Mouse (Mus musculus): ENCODE data around the gene Frmd4b. TPM values are rescaled to one million over a fixed set of nuclear protein-coding genes. Genes with fewer than 3 reads are reported as not detected.
"Not testable (repeated sequence)": the region's sequence is repeated elsewhere in the genome, so short reads cannot be mapped to it uniquely, and the experiment has no call there.

Frmd4b gene
- total RNA-seq, 2 experiments from 2014 or later: 13.7 to 20.4 TPM

DNA sequence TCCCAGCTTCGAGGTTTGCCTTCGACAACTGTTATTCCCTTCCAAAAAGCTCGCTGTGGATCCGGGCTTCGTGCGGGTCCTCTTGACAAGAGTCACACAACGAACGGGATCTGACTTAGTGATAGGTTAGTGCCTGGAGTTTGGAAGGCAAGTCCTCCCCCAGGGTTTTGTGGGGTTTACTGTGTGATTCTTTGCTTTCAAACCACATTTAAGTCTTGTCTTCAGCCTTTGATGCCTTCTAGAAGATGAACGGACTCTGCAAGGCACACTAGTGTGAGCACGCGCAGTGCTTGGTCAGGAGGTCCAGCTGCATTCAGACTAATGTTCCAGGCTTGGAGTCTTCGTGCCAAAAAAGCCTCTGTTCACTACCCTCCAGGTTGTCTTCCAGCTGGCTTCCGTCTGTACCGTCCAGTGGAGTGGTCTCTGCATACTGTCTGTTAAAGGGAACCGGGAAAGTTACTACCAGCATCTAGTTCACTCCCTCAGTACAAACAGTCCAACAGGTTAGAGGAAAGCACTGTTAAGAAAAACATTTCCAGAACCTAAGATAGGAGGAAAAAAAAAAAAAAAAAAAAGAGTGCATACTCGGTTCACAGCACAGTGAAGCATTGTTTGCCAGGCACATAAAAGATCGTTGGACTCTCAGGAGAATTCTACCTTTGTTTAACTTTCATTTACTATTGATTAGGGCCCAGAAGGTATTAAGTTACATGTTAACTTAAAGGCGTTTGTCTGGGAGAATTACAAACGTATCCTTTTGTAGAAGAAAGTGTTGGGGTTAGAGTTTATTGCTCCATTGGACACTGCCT, 329.1 kb downstream of the Frmd4b start:
- no peak for DNase-seq (ENCODE audit: low spot score in 2 of 2)
- intact Hi-C loops (cut with DNase I): no loop called here

DNA sequence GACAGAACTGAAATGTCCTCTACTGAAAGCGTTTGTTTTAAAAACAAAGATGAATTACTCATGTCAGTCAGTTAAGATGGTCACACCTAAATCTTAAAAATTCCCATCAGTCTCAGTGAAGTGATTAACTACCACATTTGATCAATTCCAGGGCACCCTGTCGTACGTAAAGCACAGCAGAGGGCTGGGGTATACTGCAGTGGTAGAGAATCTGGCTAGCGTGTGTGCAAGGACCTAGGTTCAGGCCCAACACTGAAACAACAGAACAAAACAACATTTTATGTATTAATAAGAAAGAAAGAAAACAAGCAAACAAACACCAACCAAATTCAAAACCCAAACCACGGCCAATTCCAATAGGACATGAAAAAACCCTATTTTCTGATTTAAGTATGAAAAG, 331.0 kb downstream of the Frmd4b start:
- intact Hi-C loops (cut with DNase I): no loop called here
- DNase-seq (ENCODE audit: low spot score in 2 of 2): no peak

DNA sequence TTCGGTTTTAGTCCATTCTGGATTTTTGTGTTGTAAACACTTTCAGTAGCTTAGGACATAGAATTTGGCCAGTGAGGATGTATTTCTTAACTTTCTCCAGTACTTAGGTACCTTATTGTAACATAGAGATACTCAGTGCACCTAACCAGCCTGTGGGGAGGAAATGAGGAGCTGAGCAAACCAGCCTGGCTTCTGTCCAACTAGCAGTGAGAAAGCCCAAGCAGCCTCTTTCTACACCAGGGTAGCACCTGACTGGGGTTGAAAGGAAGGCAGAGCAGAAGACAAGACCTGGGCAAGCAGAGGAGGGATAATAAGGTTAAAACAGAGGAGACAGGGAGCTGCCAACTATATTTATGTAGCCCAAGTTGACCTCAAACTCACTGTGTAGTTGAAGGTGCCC, 333.7 kb downstream of the Frmd4b start:
- intact Hi-C loops (cut with DNase I): no loop called here
- no peak for DNase-seq (ENCODE audit: low spot score in 2 of 2)

DNA sequence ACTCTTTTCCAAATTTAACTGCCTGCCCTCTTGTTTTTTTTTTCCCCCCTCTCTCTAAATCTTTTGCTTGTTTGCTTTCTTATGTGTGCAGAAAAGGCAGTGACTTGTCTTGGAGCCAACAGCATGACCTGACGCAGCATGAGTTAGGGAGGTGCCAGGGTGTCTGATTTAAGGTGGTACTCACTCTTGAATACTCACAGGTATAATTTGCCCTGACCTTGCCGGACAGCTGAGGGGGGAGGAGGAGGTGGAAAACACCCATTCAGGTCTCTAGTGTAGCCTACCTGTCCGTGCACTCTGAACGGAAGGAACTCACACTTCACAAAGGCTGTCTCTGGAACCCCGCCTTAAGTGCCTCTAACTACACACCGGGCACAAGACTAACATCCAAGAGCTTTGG, 338.5 kb downstream of the Frmd4b start:
- DNase-seq (ENCODE audit: low spot score in 2 of 2): no peak
- intact Hi-C loops (cut with DNase I): loop anchor here (1.0 to 5.0 kb wide), 4 partner anchors 118 to 463 kb away; no protein-coding TSS in a partner anchor

DNA sequence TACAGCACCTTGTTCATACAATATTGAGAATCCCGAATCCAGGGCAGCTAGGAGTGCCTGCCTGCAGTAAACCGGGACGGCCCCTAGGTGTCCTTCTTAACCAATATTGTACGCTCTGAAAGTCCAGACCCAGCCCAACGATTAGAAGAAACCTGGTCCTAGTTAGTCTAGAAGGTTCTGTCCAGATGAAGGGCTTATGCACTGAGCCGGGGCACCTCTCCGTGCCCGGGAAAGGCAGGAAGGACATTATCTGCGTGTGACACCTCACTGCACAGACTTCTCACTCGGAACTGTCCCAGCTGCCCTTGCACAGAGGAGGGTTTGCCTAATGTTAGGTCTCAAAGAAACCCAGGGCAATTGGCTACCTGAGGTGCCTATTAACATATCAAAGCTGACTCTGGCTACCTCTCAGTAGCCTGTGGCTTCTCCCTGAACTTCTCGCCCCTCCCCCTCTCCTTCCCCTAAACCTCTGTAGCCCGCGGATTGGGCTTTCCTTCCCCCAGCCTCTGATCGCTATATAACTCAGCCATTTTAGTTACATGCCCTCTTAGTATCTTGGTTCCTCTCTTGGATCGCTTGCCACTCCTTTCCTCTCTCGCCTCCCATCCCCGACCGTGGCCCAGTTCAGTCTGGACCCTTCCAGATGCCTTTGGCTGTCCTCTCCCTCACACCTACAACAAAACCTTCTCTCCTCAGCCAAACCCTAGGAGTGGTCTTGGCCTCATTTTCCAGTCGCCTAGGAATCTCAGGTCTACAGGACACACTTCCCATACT, 339.1 kb downstream of the Frmd4b start:
- peak; percentile 68 to 75 for DNase-seq (ENCODE audit: low spot score in 2 of 2)
- intact Hi-C loops (cut with DNase I): loop anchor here (1.0 to 5.0 kb wide), 4 partner anchors 119 to 464 kb away; no protein-coding TSS in a partner anchor

DNA sequence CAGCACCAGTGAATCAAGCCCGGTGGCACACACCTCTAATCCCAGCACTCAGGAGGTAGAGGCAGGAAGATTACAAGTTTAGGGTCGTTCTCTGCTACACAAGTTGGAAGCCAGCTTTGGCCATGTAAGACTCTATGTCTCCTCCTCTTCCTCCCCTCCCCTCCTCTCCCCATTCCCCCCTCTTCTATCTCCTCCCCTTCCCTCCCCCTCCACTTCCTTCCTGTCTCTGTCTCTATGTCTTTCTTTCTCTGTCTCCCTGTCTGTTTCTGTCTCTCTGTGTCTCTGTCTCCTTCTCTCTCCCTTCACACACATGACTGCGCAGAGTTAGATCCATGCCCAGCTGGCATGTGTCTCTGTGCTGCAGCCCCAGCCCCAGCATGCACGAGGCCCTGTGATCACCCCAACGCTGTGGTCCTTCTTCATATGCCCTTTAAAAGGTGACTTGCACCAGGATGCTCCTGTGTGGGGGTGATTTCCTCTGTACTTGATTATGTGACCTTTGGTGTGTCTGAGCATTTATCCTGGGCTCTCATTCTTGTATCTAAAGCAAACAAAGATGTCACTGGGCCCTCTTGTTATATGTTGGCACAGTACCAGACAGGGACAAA, 340.3 kb downstream of the Frmd4b start:
- intact Hi-C loops (cut with DNase I): loop anchor here (5.0 kb wide), 2 partner anchors 120 to 465 kb away; no protein-coding TSS in a partner anchor
- no peak for DNase-seq (ENCODE audit: low spot score in 2 of 2)

DNA sequence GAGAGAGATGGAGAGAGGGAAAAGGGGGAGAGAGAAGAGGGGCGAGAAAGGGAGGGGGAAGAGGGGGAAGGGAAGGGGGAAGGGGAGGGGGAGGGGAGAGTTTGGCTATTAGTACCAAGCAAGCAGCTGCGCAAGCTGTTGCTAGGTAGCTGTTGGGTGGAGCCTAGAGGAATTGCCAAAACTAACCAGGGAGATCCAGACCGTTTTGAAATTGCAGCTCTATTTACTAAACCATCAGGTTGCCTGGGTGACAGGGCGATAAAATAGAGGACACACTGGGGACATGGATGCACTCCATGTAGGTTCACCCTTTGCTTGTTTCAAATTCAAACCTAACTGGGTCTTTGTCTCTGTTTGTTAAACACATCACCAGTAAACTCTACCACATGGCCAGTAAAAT, 341.0 kb downstream of the Frmd4b start:
- intact Hi-C loops (cut with DNase I): loop anchor here (5.0 kb wide), 2 partner anchors 121 to 466 kb away; no protein-coding TSS in a partner anchor
- no peak for DNase-seq (ENCODE audit: low spot score in 2 of 2)

DNA sequence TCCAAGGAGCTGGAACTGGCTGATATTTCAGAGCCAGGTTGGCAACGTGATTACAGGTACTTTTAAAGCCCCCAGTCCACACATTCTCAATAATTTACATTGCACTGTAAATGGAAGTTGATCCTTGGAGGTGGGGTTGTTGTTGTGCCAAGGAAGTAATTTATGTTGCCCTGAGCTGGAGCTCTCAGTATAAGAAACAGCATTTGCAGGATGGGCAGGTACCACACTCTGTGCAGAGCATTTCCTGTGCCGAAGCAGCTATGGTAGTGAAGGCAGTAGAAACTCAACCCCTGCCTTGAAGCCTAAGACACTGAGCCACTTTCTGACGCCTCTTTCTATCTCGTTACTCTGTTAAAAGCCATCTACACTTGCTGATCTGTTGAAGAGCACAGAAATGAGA, 341.6 kb downstream of the Frmd4b start:
- intact Hi-C loops (cut with DNase I): loop anchor here (5.0 kb wide), 2 partner anchors 122 to 467 kb away; no protein-coding TSS in a partner anchor
- no peak for DNase-seq (ENCODE audit: low spot score in 2 of 2)

DNA sequence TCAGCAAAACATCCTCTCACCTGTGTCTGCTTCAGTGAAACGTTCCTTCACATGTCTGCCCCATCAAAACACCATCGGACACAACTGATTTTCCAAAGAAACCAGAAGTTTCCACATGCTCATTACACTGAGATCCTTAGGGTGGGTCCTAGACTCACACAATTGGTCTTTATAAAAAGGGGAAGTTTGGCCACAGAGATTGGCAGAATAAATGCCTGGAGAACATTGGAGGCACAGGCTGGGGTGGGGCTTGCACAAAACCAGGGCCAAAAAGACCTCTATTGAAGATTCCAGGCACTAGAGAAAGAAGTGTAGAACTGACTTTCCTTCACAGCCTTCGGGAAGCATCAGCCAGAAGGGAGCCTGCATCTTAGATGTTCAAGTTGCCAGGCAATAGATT, 343.6 kb downstream of the Frmd4b start:
- no peak for DNase-seq (ENCODE audit: low spot score in 2 of 2)
- intact Hi-C loops (cut with DNase I): no loop called here

DNA sequence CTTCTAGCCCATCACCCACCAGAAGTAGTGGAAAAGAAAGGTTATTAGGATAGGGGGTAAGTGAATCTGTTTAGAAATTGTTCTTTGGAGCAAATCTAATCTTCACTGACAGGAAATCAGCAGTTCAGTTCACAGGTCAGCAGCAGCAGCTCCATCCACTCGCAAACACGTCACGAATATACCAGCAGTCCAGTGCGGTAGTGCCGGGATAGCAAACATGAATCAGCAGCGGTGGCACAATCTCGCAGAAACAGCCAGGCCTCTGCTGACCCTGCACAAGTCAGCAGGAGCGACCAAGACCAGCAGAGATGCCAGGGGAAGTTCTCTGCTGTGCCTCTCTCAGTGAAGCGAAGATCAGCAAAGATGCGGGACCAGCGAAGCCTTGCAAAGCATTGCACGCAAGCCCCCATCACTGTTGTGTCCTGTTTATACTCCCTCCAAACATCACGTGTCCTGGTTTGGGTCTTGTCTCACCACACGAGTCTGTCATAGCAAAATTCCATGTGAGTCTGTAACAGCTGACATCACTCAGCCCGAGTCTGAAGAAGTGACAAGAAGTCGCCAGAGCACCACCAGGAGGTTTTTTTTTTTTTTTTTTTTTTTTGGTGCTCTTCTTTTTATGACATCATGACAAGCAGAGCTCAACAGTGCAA, 344.2 kb downstream of the Frmd4b start:
- intact Hi-C loops (cut with DNase I): no loop called here
- DNase-seq (ENCODE audit: low spot score in 2 of 2): no peak

DNA sequence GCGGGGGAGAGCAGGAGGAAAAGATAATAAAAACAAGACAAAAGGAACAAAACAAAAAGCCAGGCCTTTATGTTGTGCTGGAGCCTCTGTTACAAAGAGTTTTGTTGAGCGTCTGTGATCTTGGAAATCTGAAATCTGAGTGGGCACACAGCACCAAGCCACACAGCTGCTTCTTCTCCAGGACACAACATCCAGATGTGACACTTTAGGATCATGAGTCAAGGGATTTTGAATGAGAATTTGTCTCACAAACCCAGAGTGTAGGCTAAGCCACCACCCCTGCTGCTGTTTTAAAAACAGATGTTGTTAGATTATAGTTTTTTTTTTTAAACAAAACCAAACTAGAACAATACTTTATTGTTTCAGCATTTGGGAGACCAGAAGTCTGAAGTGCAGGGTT, 345.0 kb downstream of the Frmd4b start:
- intact Hi-C loops (cut with DNase I): no loop called here

DNA sequence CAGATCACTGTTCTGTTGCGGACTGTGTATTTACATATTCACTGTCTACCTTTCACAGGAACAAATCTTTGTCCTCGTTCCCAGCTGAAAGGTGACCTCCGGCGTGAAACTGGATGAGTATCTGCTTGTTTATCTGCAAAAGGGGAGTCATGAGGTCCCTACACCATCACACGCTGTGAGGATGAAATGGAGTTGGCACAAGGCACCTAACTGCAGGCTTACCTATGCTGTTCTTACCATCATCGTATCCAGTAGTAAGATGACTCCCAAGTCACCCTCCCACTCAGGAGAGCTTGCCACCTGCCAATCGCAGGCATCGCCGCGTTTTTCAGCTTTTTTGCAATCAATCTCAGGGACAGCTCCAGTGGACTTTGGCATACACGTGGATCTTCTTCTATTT, 347.7 kb downstream of the Frmd4b start:
- intact Hi-C loops (cut with DNase I): no loop called here
- no peak for DNase-seq (ENCODE audit: low spot score in 2 of 2)

More for the DNA sequence above, 345.0 kb downstream of the Frmd4b start:
- no peak for DNase-seq (ENCODE audit: low spot score in 2 of 2)

DNA sequence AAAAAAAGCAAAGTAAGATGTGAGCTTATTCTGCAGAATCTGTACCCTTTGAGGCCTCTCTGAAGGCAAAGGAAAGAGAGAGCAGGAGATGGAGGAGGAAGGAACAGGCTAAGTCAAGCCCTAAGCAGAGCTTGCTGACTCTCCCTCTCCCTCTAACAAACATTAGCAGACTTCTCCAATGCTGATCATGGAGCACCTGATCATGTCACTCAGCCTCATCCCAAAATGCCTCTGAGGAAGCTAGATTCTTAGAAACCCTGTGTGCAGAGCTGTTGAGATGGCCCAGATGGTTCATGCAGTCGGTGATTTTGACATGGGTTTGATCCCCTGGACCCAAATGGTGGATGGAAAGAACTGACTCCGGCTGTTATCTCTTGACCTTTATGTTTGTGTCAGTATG, 350.2 kb downstream of the Frmd4b start:
- intact Hi-C loops (cut with DNase I): no loop called here

DNA sequence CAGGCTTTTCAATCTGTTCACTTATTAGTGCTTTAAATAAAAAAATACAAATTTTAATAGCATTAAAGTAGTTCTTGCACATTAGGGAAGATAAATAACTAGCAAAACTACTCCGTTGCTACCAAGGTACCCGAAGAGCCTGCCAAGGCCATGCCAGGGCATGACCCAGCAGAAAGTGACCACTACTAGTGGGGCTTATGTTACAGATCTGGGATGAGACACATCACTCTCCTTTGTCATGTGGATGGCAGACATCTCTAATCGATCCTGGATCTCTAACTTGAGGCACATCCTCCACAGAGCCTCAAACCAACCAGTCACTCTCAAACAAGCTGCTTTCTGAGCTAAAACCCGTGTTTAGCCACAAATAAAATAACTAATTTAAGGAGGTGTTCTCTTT, 350.7 kb downstream of the Frmd4b start:
- intact Hi-C loops (cut with DNase I): no loop called here
- DNase-seq (ENCODE audit: low spot score in 2 of 2): no peak

More for the DNA sequence above, 350.2 kb downstream of the Frmd4b start:
- DNase-seq (ENCODE audit: low spot score in 2 of 2): no peak

DNA sequence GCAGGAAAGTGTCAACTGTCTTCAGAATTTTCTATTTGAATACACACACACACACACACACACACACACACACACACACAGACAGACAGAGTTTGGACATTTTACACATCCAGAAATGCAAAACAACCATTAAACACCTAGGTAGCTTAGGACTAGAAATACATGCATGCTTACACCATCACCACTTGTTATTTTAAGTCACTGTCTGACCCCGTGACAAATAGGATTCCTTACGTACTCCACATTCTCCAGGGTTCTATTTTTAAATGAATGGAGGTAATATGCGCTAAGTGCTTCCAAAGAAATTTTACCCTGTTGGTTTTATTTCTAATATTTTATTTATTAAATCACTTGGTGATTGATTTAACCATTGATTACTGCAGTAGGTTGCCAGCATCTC, 351.6 kb downstream of the Frmd4b start:
- intact Hi-C loops (cut with DNase I): no loop called here
- DNase-seq (ENCODE audit: low spot score in 2 of 2): no peak

DNA sequence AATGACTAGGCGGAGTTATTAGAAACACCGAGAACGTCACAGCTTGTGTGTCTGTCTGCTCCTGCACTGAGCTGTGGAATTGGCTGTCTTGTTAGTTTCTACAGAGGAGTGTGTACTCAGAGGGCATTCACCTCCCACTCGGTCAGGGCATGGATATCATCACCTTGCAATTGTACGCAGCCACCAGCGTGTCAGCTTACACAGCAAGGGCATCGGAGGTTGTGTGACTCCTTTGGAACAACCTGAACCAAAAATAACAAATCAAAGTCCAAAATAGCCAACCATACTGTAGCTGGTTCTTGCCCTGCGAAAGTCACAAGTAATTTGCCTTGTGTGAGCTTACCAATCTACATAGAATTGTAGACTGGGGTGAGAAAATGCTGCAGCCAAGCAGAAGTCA, 352.1 kb downstream of the Frmd4b start:
- intact Hi-C loops (cut with DNase I): no loop called here
- DNase-seq (ENCODE audit: low spot score in 2 of 2): no peak

DNA sequence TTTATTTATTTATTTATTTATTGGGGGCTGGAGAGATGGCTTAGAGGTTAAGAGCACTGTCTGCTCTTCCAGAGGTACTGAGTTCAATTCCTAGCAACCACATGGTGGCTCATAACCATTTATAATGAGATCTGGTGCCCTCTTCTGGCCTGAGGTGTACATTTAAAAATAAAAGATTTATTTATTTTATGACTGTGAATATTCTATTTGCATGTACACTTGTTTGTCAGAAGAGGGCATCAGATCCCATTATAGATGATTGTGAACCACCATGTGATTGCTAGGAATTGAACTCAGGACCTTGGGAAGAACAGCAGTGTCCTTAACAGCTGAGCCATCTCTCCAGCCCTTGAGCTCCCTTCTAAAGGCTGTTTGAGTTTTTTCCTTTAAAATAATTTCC, 353.6 kb downstream of the Frmd4b start:
- DNase-seq (ENCODE audit: low spot score in 2 of 2); intact Hi-C loops (cut with DNase I): not testable (repeated sequence)

DNA sequence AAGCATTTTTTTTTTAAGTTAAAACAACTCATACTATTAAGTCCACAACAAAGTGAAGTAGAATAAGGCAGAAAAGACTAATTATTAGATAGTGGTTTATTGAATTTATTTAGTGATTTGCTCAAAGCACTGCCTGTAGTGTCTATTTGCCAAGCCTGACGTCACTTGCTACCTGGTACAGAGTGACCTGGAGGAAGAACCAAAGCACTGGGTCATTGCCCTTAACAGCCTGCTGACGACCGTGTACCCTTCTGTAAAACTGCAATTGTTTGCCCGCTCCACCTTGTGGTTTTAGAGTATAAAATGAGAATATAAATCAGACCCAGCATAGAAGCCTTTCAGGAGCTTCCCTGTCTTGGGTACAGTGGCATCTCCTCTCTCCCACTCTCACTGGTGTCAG, 355.1 kb downstream of the Frmd4b start:
- intact Hi-C loops (cut with DNase I): no loop called here

DNA sequence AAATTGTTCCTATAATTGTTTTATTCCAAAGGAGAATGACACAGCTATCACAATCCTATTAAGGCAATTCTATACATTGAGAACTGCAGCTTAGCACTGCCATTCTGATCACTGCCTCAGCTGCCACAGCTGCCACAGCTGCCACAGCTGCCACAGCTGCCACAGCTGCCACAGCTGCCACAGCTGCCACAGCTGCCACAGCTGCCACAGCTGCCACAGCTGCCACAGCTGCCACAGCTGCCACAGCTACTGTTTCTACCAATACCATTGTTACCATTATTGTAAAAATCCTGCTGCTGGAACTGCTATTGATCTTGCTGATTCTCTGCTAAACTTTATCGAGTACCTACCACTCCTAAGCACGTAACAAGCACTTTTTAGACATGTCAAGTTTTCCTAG, 357.4 kb downstream of the Frmd4b start:
- DNase-seq (ENCODE audit: low spot score in 2 of 2); intact Hi-C loops (cut with DNase I): not testable (repeated sequence)

More for the DNA sequence above, 355.1 kb downstream of the Frmd4b start:
- DNase-seq (ENCODE audit: low spot score in 2 of 2): no peak

DNA sequence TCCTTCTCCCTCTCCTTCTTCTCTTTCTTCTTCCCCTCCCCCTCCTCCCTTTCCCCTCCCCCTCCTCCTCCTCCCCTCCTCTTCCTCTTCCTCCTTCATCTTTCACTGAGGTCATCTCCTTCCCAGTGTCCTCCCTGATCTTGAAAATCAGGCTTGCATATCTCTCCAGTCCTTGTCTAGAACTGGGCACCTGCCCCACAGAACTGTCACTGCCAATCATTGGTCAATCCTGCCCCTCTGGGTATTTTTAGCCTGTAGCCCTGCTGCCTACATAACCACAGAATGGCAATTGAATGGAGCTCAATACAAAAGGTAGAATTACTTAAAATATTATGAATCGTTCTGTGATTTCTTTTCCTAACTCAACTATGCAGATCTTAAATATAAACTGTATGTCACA, 358.9 kb downstream of the Frmd4b start:
- DNase-seq (ENCODE audit: low spot score in 2 of 2): no peak
- intact Hi-C loops (cut with DNase I): no loop called here

Data from left cerebral cortex, postnatal 36 days (tissue).